Mouse (Mus musculus) left cerebral cortex, adult 11 months (tissue): ENCODE results near the gene Ran.
A peak's percentile ranks its signal among the peaks of the same experiment; 100 is the strongest.
"Not testable (repeated sequence)": the region's sequence is repeated elsewhere in the genome, so short reads cannot be mapped to it uniquely, and the experiment has no call there.

ENCODE experiments used
- DNase-seq: peaks from one replicate; pipeline ENCODE4 v3.0.0; 2022; ENCODE audit warnings: low spot score

Gene Ran

DNA sequence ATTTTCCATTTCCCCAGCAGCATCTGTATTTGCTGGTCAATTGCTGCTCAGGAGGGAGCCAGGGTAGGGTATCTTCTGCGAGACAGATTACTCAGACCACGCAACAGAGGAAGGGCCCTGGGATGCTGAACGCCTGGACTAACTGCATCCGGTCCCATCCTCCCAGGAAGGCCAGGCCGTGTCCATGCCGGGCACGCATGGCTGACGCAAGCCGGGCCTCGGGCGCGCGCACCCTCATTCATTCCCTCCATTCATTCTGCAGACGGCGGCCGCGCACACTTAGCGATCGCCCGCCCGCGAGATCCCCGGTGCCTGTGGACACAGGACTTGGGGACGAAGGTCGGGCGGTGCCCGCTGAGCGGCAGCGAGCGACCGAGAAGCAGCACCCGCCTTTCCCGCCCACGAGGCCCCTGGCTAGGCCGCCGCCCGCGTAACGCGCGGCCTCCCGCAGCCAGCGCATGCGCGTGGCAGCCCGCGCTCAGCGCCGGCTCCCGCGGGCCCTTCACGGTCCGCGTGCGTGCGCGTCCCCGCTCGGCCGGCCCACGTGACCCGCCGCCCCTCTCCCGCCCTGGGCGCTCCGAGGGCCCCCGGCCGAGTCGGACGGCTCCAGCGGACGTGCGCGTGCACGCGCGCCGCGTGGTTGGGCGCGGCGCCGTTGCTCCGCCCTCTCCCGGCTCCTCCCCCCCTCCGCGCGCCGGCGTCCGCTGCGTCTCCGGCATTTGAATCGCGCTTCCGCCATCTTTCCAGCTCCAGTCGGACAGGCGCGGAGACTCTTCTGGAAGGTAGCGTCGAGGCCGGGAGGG, at the start of gene Ran:
Gene Ran, plus strand, starts transcription at position 573 of the 803 bp plus-strand sequence.
- DNase-seq: peak; percentile 92

DNA sequence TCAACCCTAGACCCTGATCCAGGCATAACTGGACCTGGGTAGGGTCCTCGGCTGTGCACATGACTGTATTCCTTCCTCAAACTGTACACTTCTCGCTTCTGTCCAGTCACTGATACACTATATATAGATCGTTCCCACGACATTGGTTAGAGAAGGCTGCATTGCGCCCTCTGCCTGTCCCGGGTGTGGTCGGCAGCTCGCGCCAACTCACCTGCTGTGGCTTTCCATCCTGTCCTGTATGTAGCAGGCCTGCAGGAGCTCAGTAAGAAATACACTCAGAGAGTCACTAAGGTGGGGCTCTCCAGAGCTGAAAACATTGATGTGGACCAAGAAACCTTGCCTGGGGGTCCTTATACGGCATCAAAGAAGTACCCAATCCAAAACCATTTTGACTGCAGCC, 49.0 kb upstream of the Ran start:
- DNase-seq: no peak

DNA sequence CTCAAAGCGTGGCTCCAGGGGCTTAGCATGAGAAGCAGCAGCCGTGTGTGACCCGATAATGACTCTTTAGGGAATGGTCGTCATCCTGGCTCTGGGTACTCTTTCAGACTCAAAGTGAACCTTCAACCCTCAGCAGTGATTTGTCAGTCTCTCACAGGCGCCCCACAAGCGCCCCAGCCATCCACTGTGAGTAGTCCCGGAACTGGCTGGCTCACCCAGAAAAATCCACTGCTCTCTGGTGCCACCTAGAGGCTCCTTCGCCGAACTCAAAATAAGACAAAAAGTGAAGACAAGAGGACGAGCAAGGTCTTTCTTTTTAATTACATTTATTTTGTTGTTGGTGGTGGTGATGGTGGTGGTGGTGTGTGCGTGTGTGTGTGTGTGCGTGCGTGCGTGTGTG, 48.6 kb upstream of the Ran start:
- no peak for DNase-seq

DNA sequence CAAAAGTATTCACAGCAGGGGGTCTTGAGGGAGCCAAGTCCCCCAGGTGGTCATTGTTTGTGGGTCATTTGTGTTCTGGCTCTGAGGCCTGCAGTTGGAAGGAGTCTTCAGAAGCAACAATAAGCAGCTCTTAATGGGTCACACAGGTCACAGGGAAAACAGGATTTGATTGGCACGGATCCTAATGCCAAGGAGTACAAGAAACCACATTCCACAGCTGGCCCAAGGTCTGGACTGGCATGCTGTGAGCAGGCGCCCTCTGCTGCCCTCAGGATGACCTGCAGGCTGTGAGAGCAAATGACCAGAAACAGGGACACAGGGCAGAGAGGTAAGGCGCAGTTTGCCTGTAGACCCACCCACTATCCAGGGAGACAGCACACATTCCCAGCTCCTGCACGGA, 43.6 kb upstream of the Ran start:
- no peak for DNase-seq

DNA sequence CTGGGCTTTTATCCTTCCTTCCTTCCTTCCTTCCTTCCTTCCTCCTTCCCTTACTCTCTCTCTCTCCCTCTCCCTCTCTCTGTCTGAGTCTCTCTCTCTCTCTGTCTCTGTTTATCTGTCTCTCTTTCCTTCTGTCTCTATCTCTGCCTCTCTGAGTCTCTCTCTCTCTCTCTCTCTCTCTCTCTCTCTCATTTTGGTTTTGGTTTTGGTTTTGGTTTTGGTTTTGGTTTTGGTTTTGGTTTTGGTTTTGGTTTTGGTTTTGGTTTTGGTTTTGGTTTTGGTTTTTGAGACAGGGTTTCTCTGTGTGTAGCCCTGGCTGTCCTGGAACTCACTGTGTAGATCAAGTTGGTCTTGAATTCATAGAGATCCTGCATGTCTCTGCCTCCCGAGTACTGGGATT, 42.4 kb upstream of the Ran start:
- not testable (repeated sequence) for DNase-seq

DNA sequence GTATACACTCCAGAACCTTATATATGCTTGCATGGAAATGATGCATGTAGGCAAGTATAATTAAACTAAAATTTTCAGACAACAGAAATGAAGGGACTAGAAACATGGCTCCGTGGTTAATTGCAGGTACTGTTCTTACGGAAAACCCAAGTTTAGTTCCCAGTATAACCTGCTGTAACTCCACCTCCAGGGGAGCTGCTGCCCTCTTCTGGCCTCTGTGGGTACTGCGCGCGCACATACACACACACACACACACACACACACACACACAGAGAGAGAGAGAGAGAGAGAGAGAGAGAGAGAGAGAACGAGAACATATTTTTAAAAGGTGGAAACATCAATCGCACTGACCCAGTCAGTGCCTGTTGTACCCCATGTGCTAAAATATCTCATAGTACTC, 40.9 kb upstream of the Ran start:
- DNase-seq: no peak

DNA sequence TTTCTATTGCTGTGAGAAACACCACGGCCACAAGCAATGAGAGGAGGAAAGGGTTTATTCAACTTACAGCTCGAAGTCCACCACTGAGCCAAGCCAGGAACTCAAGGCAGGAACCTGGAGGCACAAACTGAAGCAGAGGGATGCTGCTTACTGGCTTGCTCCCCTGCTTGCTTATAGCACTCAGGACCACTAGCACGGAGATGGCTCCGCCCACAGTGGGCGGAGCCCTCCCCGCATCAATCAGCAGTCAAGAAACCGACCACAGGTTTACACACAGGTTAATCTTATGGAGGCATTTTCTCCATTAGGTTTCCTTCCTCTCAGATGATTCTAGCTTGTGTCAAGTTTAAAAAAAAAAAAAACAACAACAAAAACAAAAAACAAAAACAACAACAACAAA, 39.0 kb upstream of the Ran start:
- DNase-seq: no peak

DNA sequence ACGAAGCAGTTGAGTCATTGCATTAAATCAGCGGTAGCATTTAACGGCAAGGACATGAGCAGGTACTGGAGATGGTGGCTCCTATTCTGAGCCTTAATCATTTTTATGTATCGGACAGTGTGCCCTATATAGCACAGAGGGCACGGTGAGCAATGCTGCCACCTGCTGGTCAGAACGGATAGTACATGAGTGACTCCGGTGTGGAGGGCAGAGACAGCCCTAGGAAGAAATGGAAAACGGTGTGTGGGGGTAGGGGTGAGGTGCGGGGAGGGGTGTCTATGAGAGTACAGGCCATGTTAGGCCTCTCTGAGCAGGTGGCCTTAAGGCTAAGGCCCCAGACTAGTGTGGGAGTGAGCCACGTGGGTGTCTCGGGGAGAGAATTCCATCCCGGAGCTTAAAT, 38.3 kb upstream of the Ran start:
- no peak for DNase-seq

DNA sequence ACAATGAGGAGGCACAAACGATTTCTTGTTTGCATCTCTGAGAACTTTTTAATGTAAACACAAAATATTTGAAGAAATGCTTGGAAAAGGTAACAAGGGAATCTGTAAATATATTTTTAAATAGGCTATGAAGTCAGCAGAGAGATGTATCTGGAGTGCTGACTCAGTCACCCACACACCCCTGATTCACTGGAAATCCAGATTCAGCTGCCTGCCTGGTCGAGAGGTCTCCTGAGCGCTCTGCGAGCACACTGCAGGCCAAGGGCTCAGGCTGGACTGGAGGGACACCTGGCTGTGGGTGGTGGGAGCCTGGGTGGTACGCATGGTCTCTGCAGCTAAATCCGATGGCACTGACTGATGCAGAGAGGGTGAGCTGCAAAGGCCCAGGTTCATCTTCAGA, 35.3 kb upstream of the Ran start:
- no peak for DNase-seq

DNA sequence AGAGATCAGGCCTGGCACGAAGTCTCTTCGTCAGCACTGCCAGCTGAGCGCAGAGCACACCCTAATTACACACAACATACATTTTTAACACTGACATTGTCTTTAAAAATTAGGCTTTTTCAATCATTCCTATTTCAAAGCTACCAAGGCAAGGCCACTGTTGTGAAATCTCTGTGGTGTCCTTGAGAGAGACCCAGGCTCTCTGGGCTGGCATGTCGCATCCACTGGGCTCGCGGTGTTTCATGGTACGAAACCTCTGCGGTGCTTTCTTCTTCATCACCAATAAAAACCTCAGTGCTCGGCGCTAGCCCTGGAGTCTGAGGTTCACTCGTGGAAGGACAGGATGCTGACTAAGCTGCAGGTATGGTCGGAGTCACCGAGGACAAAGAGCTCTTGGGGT, 33.9 kb upstream of the Ran start:
- no peak for DNase-seq

DNA sequence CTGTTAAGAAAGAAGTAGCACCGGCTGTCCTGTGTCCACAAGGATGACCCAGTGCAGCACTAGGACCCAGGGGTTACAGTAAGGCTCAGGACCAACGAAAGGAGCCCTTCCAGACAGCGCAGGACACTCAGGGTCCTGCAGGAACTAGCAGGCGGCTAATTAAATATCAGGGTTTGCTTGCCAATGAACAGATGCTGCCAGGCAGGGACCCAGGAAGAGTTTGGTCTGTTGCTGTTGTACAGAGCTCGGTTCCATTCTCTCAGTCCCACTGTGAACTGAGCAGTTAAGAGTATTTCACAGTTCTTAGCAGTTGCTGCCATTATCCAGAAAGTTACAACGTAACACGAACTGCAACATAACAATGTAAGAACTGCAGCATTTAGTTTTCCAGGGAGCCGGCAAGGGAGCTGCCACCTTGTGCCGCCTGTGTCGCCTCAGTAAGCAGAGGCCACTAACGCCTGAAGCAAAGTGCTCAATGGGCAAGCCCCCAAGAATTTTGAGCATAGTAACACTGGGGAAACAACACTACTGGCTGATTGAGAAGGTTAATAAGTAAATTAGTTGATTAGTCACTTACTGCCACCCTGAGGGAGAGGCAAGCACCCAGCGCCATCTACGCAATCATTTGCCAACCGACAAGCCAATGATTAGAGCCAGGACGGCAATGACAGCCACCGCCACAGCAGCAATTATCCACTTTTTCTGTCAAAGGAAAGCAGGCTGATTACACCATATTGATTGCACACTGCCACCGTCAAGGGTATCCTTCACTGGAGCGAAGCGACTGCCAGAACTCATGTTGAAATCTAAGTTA, 32.5 kb upstream of the Ran start:
- DNase-seq: no peak

DNA sequence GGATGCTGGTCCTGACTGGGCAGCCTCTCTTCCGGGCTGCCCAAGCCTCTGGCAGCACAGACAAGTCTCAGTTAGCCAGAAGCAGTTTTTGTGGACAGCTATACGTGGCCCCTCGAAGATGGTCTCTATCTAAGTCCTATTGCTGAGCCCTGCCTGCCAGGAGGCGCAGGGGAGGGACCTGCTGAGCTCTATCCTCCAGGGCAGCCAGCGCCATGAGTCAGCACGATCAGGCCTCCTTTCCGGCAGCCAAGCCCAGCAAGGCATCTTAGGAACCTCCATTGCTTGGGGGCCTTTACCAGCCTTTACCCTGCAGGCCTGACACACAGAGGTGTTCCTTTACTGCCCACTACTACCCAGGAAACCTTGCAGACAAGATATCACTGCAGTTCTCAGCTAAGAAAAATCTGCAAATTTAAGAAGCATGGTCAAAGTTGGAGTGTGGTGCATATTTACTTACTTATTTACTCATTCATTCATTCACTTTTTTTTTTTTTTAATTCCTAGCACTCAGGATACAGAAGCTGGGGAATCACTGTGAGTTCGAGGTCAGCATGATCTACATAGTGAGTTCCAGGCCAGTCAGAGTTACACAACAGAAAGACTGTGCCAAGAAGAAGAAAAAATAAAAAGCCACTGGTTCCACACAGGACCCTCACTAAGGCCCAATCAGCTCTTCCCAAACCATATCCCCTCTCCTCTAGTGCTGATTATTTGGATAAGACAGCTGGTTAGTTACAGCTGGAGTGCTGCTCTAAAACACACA, 19.0 kb upstream of the Ran start:
- no peak for DNase-seq

DNA sequence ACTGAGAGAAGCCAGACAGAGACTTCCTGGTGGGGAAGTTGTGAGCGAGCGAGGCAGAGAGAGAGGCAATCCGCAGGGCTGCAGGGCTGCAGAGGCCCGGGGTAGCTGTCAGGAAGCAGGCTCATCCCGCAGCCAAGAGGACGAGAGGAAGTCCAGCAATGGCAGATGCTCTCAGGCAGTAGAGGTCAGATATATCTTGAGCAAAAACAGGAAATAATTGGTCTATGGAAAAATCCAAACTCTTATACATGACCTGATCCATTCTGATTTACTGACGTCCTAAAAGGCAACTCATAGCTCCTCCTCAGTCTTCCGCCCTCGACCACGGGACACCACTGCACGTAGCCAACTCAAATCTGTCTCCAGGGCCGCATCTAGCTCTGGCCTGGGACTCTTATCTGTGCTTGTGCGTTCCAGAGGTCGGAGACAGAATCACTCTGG, 17.3 kb upstream of the Ran start:
- DNase-seq: no peak

DNA sequence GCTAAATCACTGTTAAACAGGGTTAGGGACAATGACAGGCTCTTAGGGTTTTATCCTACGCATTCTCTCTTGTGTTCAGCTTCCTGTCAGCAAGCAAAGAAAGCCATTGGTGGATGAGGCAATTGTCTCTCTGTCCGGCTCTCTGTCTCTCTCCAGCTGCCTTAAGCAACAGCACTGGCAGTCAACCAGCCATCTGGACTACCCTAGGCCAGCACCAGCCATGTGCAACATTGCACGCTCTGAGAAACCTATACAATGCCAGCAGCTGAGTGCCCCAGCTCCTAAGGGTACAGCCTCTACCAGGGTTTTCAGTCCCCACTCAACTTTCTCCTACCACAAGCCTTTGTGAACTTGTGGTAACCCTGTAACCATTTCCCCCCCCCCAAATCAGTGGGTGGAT, 14.5 kb upstream of the Ran start:
- no peak for DNase-seq

DNA sequence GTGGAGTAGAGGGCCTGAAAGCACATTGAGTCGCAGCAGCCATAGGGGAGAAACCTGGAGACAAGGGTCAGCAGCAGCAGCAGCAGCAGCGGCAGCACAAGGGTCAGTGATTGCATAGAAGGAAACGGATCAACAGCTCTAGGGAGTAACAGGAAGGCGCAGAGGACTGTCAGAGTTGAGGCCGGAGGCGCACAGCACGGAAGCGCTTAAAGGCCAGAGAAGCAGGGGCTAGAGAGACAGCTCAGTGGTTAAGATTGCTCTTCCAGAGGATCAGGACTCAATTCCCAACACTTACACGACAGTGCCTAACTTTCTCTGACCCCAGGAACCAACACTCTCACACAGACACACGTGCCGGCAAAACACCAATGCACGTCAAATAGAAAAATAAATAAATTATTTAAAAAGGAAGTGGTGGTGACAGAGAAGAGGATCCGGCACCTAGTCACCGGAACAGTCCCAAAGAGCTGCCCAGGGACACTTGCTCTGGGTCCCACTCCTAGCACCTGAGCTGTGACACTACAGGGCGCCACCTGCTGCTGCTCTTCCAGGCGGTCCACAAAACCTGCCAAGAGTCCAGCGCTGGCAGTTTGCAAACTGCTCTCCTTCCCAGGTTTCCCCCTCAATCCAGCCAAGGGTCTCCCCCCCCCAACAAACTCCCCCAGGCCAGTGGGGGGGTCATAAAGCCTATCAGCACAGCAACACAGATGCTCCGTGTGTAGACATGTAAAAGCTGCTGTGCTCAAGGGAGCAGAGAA, 13.7 kb upstream of the Ran start:
- no peak for DNase-seq

DNA sequence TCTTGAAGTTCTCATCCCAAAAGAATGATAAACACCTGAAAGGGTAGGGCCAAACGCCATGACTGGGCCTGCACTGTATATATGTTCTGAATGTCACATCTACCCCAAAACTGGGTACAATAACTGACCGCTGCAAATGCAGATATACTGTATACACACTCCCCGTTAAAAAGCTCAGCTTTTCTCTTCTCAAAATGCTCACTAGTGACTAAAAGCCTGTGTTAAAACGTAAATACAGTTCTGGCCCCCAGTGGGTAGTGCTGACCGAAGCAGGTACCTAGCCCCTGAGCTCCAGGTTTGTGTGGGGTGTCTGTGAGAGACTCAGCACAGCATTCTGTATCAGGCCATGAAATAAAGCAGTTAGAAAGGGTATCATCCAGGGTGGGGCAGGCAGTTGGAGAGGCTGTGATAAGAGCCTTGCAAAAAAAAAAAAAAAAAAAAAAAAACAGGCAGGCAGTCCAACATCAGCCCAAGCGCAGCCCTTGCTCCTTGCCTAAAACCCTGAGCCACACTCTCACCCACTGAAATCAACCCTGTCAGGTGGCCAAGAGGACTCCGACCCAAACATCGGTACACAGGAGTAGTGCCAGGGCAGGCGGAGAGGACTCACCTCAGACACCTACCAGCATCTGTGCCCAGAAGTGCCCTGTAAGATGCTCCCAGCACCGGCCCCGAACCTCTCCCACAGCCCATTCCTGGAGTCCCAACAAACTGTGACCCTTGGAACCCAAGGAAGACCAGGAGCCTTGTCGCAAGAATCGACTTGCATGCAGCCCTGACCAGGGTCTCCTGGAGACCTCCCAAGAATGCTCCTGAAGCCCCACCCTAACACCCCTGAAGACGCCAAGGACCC, 12.5 kb upstream of the Ran start:
- DNase-seq: no peak

DNA sequence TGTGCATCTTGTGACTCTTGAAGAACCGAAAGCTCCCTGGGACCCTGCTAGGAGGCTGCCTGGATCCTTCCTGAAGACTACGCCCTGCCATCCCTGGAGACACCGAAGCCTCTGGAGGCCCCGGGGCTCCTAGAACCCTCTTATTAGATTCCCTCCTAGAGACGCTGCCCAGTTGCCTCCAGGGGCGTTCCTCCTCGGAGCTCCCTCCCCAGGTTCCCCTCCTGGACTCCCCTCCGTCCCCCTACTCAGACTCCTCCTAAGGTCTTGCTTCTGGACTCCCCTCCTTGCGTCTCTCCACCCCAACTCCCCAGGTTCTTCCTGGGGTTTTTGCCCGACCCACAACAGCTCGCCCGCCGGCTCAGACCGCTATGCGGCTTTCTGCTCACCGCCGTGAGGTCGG, 11.9 kb upstream of the Ran start:
- DNase-seq: no peak

DNA sequence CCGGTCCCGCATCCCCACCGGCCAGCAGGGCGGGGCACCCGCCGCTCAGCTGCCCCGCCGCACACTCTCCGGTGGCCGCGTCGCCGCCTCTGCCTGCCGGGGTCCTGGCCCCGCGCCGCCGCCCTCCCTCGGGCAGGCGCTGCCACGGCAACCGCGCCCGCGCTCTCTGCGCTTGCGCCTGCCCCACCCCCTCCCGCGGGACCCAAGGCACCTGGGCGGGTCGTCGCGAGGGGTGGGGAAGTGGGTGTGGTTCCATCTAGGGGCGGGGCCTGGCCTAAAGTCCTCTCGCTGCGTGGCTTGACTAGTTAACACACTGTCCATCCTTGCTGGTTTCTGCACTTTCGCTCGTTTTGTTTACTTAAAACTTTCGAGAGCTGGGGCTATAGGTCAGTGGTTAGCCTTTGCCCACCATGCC, 11.4 kb upstream of the Ran start, which contains the start of gene Stx2:
Gene Stx2, minus strand, starts transcription at position 163 of the 415 bp plus-strand sequence.
- peak; percentile 85 for DNase-seq

DNA sequence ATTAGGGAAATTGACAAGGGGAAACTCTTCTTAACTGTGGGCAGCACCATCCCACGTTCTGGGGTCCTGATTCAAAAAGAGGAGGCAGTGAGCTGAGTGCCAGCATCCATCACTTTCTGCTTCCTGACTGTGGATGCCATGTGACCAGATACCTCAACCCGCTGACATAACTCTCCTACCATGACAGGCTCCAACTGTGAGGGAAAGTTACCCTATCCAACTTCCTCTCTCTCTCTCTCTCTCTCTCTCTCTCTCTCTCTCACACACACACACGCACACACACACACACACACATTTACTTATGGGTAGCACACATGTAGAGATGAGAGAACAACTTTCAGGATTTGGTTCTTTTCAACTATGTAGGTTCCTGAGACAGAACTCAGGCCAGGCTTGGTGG, 10.3 kb upstream of the Ran start:
- DNase-seq: no peak

DNA sequence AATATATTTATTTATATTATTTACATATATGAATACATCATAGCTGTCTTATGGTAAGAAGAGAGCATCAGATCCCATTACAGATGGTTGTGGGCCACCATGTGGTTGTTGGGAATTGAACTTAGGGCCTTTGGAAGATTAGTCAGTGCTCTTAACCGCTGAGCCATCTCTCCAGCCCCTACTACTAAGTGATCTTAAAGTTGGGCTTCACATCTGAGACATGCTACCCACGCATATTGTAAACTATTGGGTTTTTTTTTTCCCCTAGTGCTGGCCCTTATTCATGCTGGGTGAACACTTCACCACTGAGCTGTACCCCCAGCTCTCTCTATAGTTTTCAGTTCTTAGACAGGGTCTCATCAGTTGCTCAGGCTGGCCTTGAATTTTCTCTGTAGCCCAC, 8.9 kb upstream of the Ran start:
- no peak for DNase-seq

DNA sequence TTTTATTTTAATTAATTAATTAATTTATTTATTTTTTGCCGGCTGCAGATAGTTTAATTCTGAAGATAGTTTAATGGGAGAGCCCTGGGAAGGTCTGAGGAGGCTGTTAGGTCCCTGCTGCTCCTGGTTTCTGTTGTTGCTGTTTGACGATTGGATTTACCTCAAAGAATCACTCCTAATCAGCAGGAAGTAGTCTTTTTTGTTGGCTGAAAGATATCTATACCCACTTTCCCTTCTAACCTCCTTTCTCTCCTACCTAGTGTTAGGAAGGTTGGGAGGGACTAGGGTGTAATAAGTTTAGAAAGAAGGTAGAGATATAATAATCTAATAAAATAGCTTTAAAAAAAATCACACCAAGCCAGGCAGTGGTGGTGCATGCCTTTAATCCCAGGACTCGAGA, 4.8 kb upstream of the Ran start:
- DNase-seq: no peak
